Mouse (Mus musculus): Measurements from ENCODE around the gene Tmprss9.

- TF ChIP-seq CTCF (IDR thresholded peaks at IDR 0.05; ENCODE audit: low read depth), result no peak
- TF ChIP-seq EP300 (IDR thresholded peaks at IDR 0.05; ENCODE audit: low read depth), result peak; percentile 97
Observed at GRCm38 (mm10) chr10:80858350-80858935, 13.2 kb upstream of the Tmprss9 start.
